Mouse (Mus musculus): Measurements from ENCODE around the gene 2310030G06Rik. TPM values are rescaled to one million over a fixed set of nuclear protein-coding genes. Genes with fewer than 3 reads are reported as not detected.
A peak's percentile ranks its signal among the peaks of the same experiment; 100 is the strongest.

Gene 2310030G06Rik
- polyA plus RNA-seq, 1 experiment from 2014 or later: 2.3 TPM

DNA sequence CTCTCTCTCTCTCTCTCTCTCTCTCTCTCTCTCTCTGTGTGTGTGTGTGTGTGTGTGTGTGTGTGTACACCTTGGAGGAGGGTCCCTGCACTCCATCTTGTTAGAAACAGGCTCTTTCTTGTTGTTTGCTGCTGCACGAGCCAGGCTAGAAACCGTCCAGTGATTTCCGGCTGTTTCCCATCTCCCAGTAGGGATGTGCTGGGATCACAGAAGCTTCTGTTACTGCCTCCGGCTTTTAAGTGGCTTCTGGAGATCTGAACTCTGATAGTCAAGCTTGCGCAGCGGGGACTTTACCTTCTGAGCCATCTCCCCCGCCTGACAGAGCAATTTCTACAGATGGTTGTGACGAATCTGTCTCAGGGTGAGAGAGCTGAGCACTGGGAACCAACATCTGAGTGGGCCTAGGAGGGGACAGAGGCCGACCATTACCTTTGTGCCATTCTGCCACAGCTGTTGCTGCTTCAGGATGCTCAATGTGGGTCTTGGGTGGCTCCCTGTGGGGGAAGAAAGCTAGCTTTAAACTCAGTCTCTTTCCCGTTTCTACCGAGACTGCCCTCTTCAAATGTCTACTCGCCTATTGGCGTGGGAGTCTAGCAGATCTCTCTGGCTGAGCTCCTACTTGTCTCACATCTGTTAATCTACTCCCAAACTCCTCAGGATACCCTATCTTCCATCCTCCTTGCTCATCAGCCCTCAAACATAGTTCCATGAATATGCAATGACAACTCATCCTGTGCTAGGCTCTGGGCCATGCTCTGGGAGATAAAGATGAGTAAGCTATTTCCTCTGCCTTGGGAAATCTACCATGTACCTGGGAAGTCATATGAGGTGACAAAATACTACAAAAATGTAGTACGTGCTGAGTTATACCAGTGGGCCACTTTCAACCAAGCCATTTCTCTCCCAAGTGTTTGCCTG lies 5.2 kb downstream of the 2310030G06Rik start:
- no peak overlapping the region for H3K4me2 ChIP-seq
- no peaks in the 10 kb centered on the region for H3K9me3 ChIP-seq (replicated peaks)
- no peak overlapping the region for H3K9ac ChIP-seq (replicated peaks)
- peaks cover 12% of the 10 kb centered on the region for H3K4me1 ChIP-seq
- 90% methylated on average over 14 of the region's 14 CpGs for WGBS
- H3K4me3 ChIP-seq (replicated peaks): no peak overlapping the region
- no peaks in the 10 kb centered on the region for H3K27me3 ChIP-seq (replicated peaks)
- no peaks in the 10 kb centered on the region for H3K36me3 ChIP-seq
- ATAC-seq (ENCODE audit: low FRiP score): no peak
- no peak overlapping the region for H3K27ac ChIP-seq (replicated peaks)

DNA sequence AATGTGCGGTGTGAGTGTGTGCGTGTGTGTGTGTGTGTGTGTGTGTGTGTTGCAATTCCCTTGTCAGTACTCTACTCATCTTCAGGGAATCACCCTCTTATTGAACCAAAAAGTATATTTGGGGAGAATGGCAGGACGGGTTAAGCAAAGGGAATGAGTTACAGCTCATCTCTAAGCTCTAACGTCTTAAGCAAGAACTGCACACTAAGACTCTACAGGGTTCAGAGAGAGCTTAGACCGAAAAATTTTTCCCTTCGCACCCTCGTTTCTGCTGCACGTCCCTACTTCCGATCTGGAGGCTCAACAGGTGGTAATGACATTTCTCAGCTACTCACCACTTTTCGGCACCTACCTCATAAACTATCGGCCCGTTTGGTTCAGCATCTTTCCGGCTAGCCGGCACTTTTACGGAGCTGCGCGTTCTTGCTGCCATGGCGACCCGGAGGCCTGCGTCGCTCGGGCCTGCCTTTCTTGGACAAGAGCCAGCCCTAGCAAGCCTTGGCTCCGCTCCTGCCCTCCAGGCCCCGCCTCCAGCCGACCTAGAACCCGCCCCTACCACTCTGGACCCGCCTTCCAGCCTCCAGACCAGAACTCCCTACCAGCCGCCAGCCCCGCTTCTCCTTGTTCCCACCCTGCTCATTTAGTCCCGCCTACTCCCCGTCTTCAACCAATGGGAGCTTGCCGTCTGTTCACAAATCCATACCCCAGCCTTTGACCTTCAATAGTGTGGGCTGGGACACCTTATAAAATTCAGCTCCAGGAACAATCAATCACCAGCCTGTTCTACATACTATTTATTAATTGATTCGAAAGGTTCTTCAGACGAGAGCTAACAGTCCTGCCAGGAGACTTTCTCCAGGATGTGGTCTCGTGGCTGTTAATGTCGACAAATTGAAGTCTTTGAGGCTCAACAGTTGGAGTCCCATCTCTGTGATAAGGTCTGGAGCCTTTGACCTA lies 7.1 kb downstream of the 2310030G06Rik start, which contains the start of gene Dixdc1:
Gene Dixdc1 (minus strand): TSS at position 604 of the 957 bp plus-strand sequence.
- Histone ChIP-seq H3K36me3 (no peaks in the 10 kb centered on the region), H3K27ac (replicated peaks) (no peak within 1 kb of the TSS), H3K27me3 (replicated peaks) (no peaks in the 10 kb centered on the region), H3K4me3 (replicated peaks) (peak within 1 kb of the TSS; percentile 37), H3K4me1 (peaks cover 13% of the 10 kb centered on the region), H3K4me2 (peak within 1 kb of the TSS; percentile 67), H3K9ac (replicated peaks) (no peak within 1 kb of the TSS), H3K9me3 (replicated peaks) (no peaks in the 10 kb centered on the region)
- 12% methylated on average over 36 of the region's 36 CpGs for WGBS
- ATAC-seq (ENCODE audit: low FRiP score): peak; percentile 95

DNA sequence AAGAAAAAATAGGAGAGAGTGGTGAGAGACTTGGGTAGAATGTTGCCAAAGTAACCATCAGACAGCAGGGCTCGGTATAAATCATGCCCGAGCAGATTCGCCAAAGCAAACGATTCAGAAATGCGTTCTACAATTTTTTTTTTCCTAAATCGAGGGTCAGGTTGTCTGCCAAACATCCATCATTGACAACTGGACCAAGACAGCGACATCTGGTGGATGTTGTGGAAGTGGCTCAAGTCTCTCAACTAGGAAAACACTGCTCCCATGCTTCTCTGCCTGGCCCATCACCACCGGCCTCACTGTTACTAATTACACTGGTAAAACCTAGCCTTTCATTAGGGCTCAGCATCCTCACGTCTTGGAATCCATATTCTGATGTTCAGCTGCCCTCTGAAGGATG lies 11.3 kb downstream of the 2310030G06Rik start:
- H3K4me3 ChIP-seq (replicated peaks): no peak overlapping the region
- no peak overlapping the region for H3K27ac ChIP-seq (replicated peaks)
- H3K27me3 ChIP-seq (replicated peaks): no peaks in the 10 kb centered on the region
- no peaks in the 10 kb centered on the region for H3K9me3 ChIP-seq (replicated peaks)
- peak overlapping the region; percentile 47 for H3K4me2 ChIP-seq
- no peaks in the 10 kb centered on the region for H3K36me3 ChIP-seq
- no peak for ATAC-seq (ENCODE audit: low FRiP score)
- H3K4me1 ChIP-seq: peaks cover 13% of the 10 kb centered on the region
- WGBS: 3% methylated on average over 9 of the region's 9 CpGs
- H3K9ac ChIP-seq (replicated peaks): no peak overlapping the region

DNA sequence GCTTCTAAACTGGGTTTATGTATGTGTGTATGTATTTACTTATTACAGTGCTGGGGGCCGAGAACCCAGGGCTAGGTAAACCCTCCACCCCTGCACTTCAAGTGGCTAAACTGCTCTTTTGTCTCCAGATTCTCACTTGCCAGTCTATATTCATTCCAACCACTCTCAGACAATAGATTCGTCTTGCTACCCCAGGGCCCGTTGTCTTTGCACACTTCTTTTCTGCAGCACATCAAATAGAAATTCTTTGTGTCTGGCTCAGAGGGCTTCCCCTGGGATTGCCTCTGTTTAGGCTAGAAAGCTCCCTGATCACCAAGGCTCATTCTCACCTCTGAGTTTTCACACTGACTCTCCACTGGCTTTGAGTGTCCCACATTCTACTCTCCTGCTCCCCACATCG lies 13.8 kb downstream of the 2310030G06Rik start:
- H3K27me3 ChIP-seq (replicated peaks): no peaks in the 10 kb centered on the region
- H3K4me3 ChIP-seq (replicated peaks): no peak overlapping the region
- H3K27ac ChIP-seq (replicated peaks): no peak overlapping the region
- WGBS: 12% methylated on average over 4 of the region's 4 CpGs
- H3K4me2 ChIP-seq: no peak overlapping the region
- no peaks in the 10 kb centered on the region for H3K9me3 ChIP-seq (replicated peaks)
- no peak for ATAC-seq (ENCODE audit: low FRiP score)
- H3K4me1 ChIP-seq: peaks cover 16% of the 10 kb centered on the region
- no peaks in the 10 kb centered on the region for H3K36me3 ChIP-seq
- H3K9ac ChIP-seq (replicated peaks): no peak overlapping the region

DNA sequence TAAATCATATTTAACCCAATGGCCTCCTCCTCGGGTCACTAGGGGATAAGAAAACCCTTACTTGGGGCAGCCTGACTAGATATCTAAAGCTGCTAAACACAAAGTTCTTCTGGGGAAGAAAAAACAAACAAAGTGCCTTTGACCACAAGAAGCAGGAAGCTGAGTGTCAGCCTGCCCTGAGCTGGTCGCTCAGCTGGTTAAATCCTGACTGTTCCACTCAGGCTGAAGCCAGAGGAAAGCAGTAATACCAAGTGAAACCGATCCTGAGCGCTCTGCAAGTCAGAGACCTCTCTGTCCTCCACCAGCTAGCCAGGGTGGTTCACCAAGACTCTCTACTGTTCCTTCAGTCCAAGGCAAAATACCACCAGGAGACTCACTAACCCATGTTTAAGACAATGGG lies 16.7 kb downstream of the 2310030G06Rik start:
- H3K27me3 ChIP-seq (replicated peaks): no peaks in the 10 kb centered on the region
- 71% methylated on average over 4 of the region's 4 CpGs for WGBS
- H3K9me3 ChIP-seq (replicated peaks): no peaks in the 10 kb centered on the region
- H3K36me3 ChIP-seq: no peaks in the 10 kb centered on the region
- no peak overlapping the region for H3K9ac ChIP-seq (replicated peaks)
- 0 out of 2 replicates have a peak overlapping the region, but pooled peaks have one; percentile 92 for H3K27ac ChIP-seq (replicated peaks)
- no peak for ATAC-seq (ENCODE audit: low FRiP score)
- no peak overlapping the region for H3K4me2 ChIP-seq
- H3K4me3 ChIP-seq (replicated peaks): no peak overlapping the region
- peaks cover 40% of the 10 kb centered on the region for H3K4me1 ChIP-seq

DNA sequence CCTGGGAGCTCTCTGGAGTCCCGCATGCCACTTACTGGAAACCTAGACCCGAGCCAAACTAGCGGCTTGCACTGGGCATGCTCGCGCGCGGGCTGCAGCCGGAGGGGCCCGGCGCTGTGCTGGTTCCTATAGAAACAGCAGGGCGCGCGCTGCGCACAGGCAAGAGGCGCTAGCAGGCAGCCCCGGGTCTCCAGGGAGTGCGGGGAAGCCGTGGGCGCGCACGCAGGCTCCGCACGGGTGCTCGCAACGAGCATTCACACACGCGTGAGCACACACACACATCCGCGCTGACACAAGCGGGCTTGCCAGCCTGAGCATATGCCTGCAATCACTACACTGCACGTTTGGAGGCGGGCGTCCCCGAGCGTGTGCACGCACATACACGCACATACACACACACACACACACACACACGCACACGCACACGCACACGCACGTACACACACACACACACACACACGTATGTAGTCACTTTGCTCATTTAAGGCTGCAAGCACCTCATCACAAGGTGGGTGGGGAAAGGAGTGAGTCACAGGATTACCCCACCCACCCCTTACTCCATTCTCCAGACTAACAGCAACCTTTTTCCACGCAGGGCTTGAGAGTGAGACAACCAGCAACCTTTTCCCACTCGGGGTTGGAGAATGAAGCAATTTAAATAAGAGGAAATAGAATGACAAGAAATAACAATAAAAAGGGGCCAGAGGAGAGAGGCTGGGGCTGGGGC lies 18.2 kb downstream of the 2310030G06Rik start:
- peak; percentile 96 for ATAC-seq (ENCODE audit: low FRiP score)
- H3K4me1 ChIP-seq: peaks cover 53% of the 10 kb centered on the region

DNA sequence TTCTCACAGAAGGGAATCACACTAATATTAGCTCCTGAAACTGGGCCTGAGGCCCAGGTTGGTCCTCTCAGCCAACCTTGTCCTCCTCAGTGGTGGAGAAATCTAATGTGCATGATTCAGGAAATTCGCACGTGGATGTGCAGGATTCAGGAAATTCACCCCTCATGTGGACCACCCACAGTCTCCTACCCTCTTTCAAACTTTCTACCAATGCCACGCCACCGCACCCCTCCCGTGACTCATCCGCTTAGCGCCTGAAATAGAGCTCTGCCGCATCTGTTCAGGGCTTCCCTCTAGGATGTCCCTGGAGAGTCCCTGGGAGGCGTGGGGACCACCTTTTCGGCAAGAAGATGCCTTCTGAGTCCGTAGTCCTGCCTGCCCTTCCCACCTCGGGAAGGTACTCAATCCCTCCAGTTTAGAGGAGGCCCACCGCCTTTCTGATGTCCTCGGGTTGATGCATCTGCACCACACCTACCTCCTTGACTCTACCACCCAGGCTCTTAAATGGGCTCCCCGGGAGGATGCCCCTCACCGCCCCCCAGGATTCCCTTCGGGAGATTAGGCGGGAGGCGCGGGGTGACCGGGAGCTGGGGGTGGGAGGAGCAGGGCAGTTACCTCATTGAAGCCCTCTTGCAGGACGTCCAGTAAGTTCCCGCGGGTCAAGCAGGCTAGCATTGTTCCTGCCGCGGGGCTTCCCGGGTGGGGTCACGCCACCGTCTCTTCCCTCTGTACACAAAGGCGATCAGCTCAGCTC lies 19.0 kb downstream of the 2310030G06Rik start:
- Histone ChIP-seq H3K27ac (replicated peaks) (peak overlapping the region; percentile 92), H3K36me3 (no peaks in the 10 kb centered on the region), H3K9ac (replicated peaks) (peak overlapping the region; percentile 71), H3K4me2 (peak overlapping the region; percentile 82), H3K27me3 (replicated peaks) (no peaks in the 10 kb centered on the region), H3K9me3 (replicated peaks) (no peaks in the 10 kb centered on the region), H3K4me1 (peaks cover 59% of the 10 kb centered on the region), H3K4me3 (replicated peaks) (peak overlapping the region; percentile 67)
- WGBS: 3% methylated on average over 30 of the region's 30 CpGs
- peak; percentile 15 for ATAC-seq (ENCODE audit: low FRiP score)

More for the DNA sequence above, 18.2 kb downstream of the 2310030G06Rik start:
- Histone ChIP-seq H3K9me3 (replicated peaks) (no peaks in the 10 kb centered on the region), H3K27me3 (replicated peaks) (no peaks in the 10 kb centered on the region), H3K27ac (replicated peaks) (peak overlapping the region; percentile 92), H3K36me3 (no peaks in the 10 kb centered on the region), H3K4me3 (replicated peaks) (peak overlapping the region; percentile 67), H3K9ac (replicated peaks) (peak overlapping the region; percentile 71), H3K4me2 (peak overlapping the region; percentile 82)
- WGBS: under 1% methylated on average over 45 of the region's 45 CpGs

DNA sequence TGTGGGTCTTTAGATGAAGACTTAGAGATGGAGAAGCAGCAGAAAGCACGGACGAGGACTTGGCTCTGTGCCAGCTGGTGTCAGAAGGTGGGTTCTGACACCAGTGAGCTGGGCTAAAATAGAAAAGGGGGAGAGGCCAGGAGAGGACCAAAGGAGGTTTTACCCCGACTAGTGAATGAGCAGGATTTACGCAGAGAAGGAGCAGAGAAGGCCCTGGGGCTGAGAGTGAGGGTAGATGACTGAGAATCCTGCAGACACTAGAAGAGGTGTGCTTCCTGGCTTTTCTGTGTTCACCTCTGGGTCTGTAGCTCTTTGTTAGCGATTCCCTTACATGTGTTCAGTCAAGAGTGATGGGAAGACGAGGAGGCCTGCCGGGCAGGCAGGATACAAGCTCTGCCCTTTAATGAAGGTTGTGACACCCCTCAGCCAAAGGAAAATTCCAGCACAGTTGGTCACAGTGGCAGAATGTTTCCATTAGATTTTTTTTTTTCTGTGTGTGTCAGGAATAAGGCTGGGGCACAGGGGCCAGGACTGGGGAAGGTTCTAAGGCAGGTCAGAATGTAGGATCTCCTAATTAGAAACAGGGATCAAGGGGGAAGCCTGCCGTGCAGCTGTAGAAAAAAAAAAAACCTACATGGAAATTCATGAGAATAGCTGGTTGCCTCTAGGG lies 20.3 kb downstream of the 2310030G06Rik start:
- Histone ChIP-seq H3K27me3 (replicated peaks) (no peaks in the 10 kb centered on the region), H3K4me2 (peak overlapping the region; percentile 82), H3K9me3 (replicated peaks) (no peaks in the 10 kb centered on the region), H3K9ac (replicated peaks) (peak overlapping the region; percentile 11; the same call in 1 of the 2 replicates), H3K36me3 (no peaks in the 10 kb centered on the region), H3K27ac (replicated peaks) (peak overlapping the region; percentile 92), H3K4me3 (replicated peaks) (peak overlapping the region; percentile 67), H3K4me1 (peaks cover 67% of the 10 kb centered on the region)
- ATAC-seq (ENCODE audit: low FRiP score): no peak
- 30% methylated on average over 8 of the region's 8 CpGs for WGBS

DNA sequence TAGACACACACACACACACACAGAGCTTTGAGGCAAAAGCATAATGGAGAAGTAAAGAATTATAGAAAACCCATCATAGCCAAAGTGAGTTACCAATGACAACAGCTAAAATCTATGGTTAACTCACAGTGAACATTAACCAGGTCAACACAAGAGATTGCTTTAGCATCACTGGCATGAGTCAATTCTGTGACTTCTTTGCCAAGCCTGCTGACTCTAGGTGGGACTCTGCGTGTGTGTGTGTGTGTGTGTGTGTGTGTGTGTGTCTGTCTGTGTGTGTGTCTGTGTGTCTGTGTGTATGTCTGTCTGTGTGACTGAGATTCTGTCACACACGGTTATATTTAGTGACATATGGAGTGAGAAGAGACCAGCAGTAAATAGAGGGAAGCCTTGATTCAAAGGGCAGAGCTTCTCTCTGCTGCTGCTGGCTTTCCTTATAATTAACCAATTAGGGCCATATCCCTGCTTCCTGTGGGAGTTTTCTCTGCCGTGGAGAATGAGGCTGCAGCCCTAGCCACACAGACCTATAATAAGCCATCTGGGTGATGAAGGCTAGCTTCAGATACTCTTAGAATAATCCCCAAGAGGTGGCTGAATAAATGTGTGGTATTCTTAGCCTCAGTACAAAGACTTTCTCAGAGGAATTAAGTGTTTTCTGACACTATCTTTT lies 21.5 kb downstream of the 2310030G06Rik start:
- no peaks in the 10 kb centered on the region for H3K9me3 ChIP-seq (replicated peaks)
- no peak overlapping the region for H3K4me3 ChIP-seq (replicated peaks)
- ATAC-seq (ENCODE audit: low FRiP score): no peak
- WGBS: 31% methylated on average over 3 of the region's 3 CpGs
- H3K9ac ChIP-seq (replicated peaks): no peak overlapping the region
- H3K4me1 ChIP-seq: peaks cover 69% of the 10 kb centered on the region
- H3K36me3 ChIP-seq: no peaks in the 10 kb centered on the region
- H3K4me2 ChIP-seq: peak overlapping the region; percentile 82
- H3K27me3 ChIP-seq (replicated peaks): no peaks in the 10 kb centered on the region
- no peak overlapping the region; the same call in 1 of the 2 replicates for H3K27ac ChIP-seq (replicated peaks)

DNA sequence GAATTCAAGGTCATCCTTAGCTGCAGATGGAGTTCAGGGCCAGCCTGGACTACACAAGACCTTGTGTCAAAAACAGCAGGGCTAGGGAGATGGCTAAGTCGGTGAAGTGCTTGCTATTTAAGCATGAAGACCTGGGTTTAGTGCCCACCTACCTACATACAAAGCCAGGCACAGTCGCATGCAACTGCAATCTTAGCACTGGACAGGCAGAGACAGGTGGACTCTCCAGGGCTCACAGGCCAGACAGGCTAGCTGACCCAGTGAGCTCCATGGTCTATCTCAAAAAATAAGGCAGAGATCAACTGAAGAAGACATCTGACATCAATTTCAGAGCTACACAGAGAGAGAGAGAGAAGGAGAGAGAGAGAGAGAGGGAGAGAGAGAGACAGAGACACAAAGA lies 22.2 kb downstream of the 2310030G06Rik start:
- Histone ChIP-seq H3K4me3 (replicated peaks) (no peak overlapping the region), H3K4me2 (peak overlapping the region; percentile 82), H3K9me3 (replicated peaks) (no peaks in the 10 kb centered on the region), H3K9ac (replicated peaks) (peak overlapping the region; percentile 23; the same call in 1 of the 2 replicates), H3K27me3 (replicated peaks) (no peaks in the 10 kb centered on the region), H3K4me1 (peaks cover 67% of the 10 kb centered on the region), H3K27ac (replicated peaks) (0 out of 2 replicates have a peak overlapping the region, but pooled peaks have one; percentile 28), H3K36me3 (no peaks in the 10 kb centered on the region)
- ATAC-seq (ENCODE audit: low FRiP score): no peak
- WGBS: 70% methylated on average over 2 of the region's 2 CpGs

Measured in neural tube, embryonic 15.5 days (tissue).